Mouse (Mus musculus) lung, postnatal 14 days (tissue): ENCODE data around the gene Tnni3.
"Not testable (repeated sequence)": the region's sequence is repeated elsewhere in the genome, so short reads cannot be mapped to it uniquely, and the experiment has no call there.

ENCODE experiments used
- DNase-seq: peaks from one replicate; pipeline ENCODE4 v3.0.0; 2021

The Tnni3 gene

GRCm38 (mm10) chr7:4524212-4524922 is at the start of gene Tnni3:
Gene Tnni3, minus strand, starts transcription at chr7:4524229.
- peak; percentile 60 for DNase-seq

GRCm38 (mm10) chr7:4572361-4572760 is 48.3 kb upstream of the Tnni3 start:
- not testable (repeated sequence) for DNase-seq

- DNase-seq = no peak
Measured at GRCm38 (mm10) chr7:4562660-4563059, 38.6 kb upstream of the Tnni3 start.

- DNase-seq = no peak
Measured at GRCm38 (mm10) chr7:4557167-4557560, 33.1 kb upstream of the Tnni3 start.

- DNase-seq = peak; percentile 79
Measured at GRCm38 (mm10) chr7:4556256-4557166, 32.5 kb upstream of the Tnni3 start.

GRCm38 (mm10) chr7:4547221-4547641 is 23.2 kb upstream of the Tnni3 start, which contains the start of gene Syt5:
Gene Syt5, minus strand, starts transcription at chr7:4547541.
- DNase-seq = no peak

GRCm38 (mm10) chr7:4546591-4547131 is 22.6 kb upstream of the Tnni3 start:
- DNase-seq = peak; percentile 41

GRCm38 (mm10) chr7:4546050-4546449 is 22.0 kb upstream of the Tnni3 start:
- no peak for DNase-seq

- no peak for DNase-seq
Measured at GRCm38 (mm10) chr7:4542013-4542412, 18.0 kb upstream of the Tnni3 start.

GRCm38 (mm10) chr7:4541344-4541743 is 17.3 kb upstream of the Tnni3 start:
- no peak for DNase-seq

- no peak for DNase-seq
Measured at GRCm38 (mm10) chr7:4539019-4539418, 15.0 kb upstream of the Tnni3 start.

GRCm38 (mm10) chr7:4537181-4537580 is 13.2 kb upstream of the Tnni3 start:
- no peak for DNase-seq

- no peak for DNase-seq
Measured at GRCm38 (mm10) chr7:4536369-4536768, 12.3 kb upstream of the Tnni3 start.

GRCm38 (mm10) chr7:4532005-4532729 is 8.1 kb upstream of the Tnni3 start, which contains the start of gene Dnaaf3:
Gene Dnaaf3, minus strand, starts transcription at chr7:4532453.
- peak; percentile 63 for DNase-seq

- not testable (repeated sequence) for DNase-seq
Measured at GRCm38 (mm10) chr7:4530166-4530565, 6.1 kb upstream of the Tnni3 start.

GRCm38 (mm10) chr7:4527302-4527689 is 3.3 kb upstream of the Tnni3 start:
- no peak for DNase-seq

GRCm38 (mm10) chr7:4526341-4527301 is 2.6 kb upstream of the Tnni3 start:
- DNase-seq = peak; percentile 78

- no peak for DNase-seq
Measured at GRCm38 (mm10) chr7:4523205-4524130, 561 bp downstream of the Tnni3 start.

- no peak for DNase-seq
Measured at GRCm38 (mm10) chr7:4522292-4522691, 1.7 kb downstream of the Tnni3 start.

GRCm38 (mm10) chr7:4521231-4522003 is 2.6 kb downstream of the Tnni3 start:
- no peak for DNase-seq
